Mouse (Mus musculus): ENCODE data around the gene Pnliprp2. TPM values are rescaled to one million over a fixed set of nuclear protein-coding genes. Genes with fewer than 3 reads are reported as not detected.

Pnliprp2 gene
- polyA plus RNA-seq (2014; fragmentation: Nextera tagmentation; extraction: Ambion mirVana), result 0.12 TPM in 1 of 2 replicates, not detected in the other

- DNase-seq (ENCODE audit: low spot score), result no peak
- Histone ChIP-seq H3K27ac (replicated peaks; ENCODE audit: low read depth, low read length) (no peak within 1 kb of the TSS), H3K9ac (ENCODE audit: low read length) (no peak within 1 kb of the TSS), H3K36me3 (ENCODE audit: control insufficient read depth, insufficient read depth, low read length) (no peaks in the 10 kb centered on the region), H3K4me3 (ENCODE audit: low read depth, low read length) (no peak within 1 kb of the TSS), H3K4me2 (ENCODE audit: low read depth, severe bottlenecking) (no peak within 1 kb of the TSS), H3K27me3 (ENCODE audit: control insufficient read depth, insufficient read depth, low read length) (no peaks in the 10 kb centered on the region), H3K9me3 (ENCODE audit: control insufficient read depth, low read length) (no peaks in the 10 kb centered on the region), H3K4me1 (ENCODE audit: control insufficient read depth, insufficient read depth, low read length) (0 out of 2 replicates have a peak, but pooled peaks cover 2% of the 10 kb centered on the region)
- no peak for ATAC-seq (ENCODE audit: insufficient number of reproducible peaks, low FRiP score, low TSS enrichment, low read depth)
- 60% methylated on average over 9 of the region's 9 CpGs for WGBS
These were observed at the start of gene Pnliprp2 for GRCm38 (mm10) chr19:58759423-58759822. TSS of gene Pnliprp2 (plus strand) at chr19:58759719.

GRCm38 (mm10) chr19:58717925-58718324, 41.6 kb upstream of the Pnliprp2 start:
- no peaks in the 10 kb centered on the region for H3K27me3 ChIP-seq (ENCODE audit: control insufficient read depth, insufficient read depth, low read length)
- 86% methylated on average over 4 of the region's 4 CpGs for WGBS
- H3K27ac ChIP-seq (replicated peaks; ENCODE audit: low read depth, low read length), result no peak overlapping the region

GRCm38 (mm10) chr19:58720439-58720838, 39.1 kb upstream of the Pnliprp2 start:
- Histone ChIP-seq H3K27ac (replicated peaks; ENCODE audit: low read depth, low read length) (no peak overlapping the region), H3K4me2 (ENCODE audit: low read depth, severe bottlenecking) (no peak overlapping the region), H3K4me1 (ENCODE audit: control insufficient read depth, insufficient read depth, low read length) (no peaks in the 10 kb centered on the region), H3K27me3 (ENCODE audit: control insufficient read depth, insufficient read depth, low read length) (no peaks in the 10 kb centered on the region), H3K9ac (ENCODE audit: low read length) (no peak overlapping the region), H3K36me3 (ENCODE audit: control insufficient read depth, insufficient read depth, low read length) (no peaks in the 10 kb centered on the region), H3K9me3 (ENCODE audit: control insufficient read depth, low read length) (no peaks in the 10 kb centered on the region), H3K4me3 (ENCODE audit: low read depth, low read length) (no peak overlapping the region)
- DNase-seq (ENCODE audit: low spot score) (no peak), ATAC-seq (ENCODE audit: insufficient number of reproducible peaks, low FRiP score, low TSS enrichment, low read depth) (no peak)

More at GRCm38 (mm10) chr19:58717925-58718324, 41.6 kb upstream of the Pnliprp2 start:
- Histone ChIP-seq H3K9me3 (ENCODE audit: control insufficient read depth, low read length) (no peaks in the 10 kb centered on the region), H3K9ac (ENCODE audit: low read length) (no peak overlapping the region), H3K36me3 (ENCODE audit: control insufficient read depth, insufficient read depth, low read length) (no peaks in the 10 kb centered on the region), H3K4me3 (ENCODE audit: low read depth, low read length) (no peak overlapping the region), H3K4me2 (ENCODE audit: low read depth, severe bottlenecking) (no peak overlapping the region), H3K4me1 (ENCODE audit: control insufficient read depth, insufficient read depth, low read length) (no peaks in the 10 kb centered on the region)
- no peak for ATAC-seq (ENCODE audit: insufficient number of reproducible peaks, low FRiP score, low TSS enrichment, low read depth)
- DNase-seq (ENCODE audit: low spot score), result no peak

- H3K36me3 ChIP-seq (ENCODE audit: control insufficient read depth, insufficient read depth, low read length), result no peaks in the 10 kb centered on the region
- DNase-seq (ENCODE audit: low spot score) (no peak), ATAC-seq (ENCODE audit: insufficient number of reproducible peaks, low FRiP score, low TSS enrichment, low read depth) (no peak)
- no peak overlapping the region for H3K27ac ChIP-seq (replicated peaks; ENCODE audit: low read depth, low read length)
- no peaks in the 10 kb centered on the region for H3K27me3 ChIP-seq (ENCODE audit: control insufficient read depth, insufficient read depth, low read length)
- no peaks in the 10 kb centered on the region for H3K4me1 ChIP-seq (ENCODE audit: control insufficient read depth, insufficient read depth, low read length)
- no peak overlapping the region for H3K9ac ChIP-seq (ENCODE audit: low read length)
- no peak overlapping the region for H3K4me3 ChIP-seq (ENCODE audit: low read depth, low read length)
- no peak overlapping the region for H3K4me2 ChIP-seq (ENCODE audit: low read depth, severe bottlenecking)
- 81% methylated on average over 5 of the region's 5 CpGs for whole genome bisulfite sequencing
- H3K9me3 ChIP-seq (ENCODE audit: control insufficient read depth, low read length), result no peaks in the 10 kb centered on the region
These were observed 33.0 kb upstream of the Pnliprp2 start for GRCm38 (mm10) chr19:58726551-58726950.

- H3K27ac ChIP-seq (replicated peaks; ENCODE audit: low read depth, low read length), result no peak overlapping the region
These were observed 31.8 kb upstream of the Pnliprp2 start for GRCm38 (mm10) chr19:58727756-58728155.

GRCm38 (mm10) chr19:58728445-58729031, 31.0 kb upstream of the Pnliprp2 start, which contains the start of gene Pnliprp1:
TSS of gene Pnliprp1 (plus strand) at chr19:58728887.
- no peak within 1 kb of the TSS for H3K9ac ChIP-seq (ENCODE audit: low read length)
- no peak for DNase-seq (ENCODE audit: low spot score)
- no peaks in the 10 kb centered on the region for H3K27me3 ChIP-seq (ENCODE audit: control insufficient read depth, insufficient read depth, low read length)
- H3K4me2 ChIP-seq (ENCODE audit: low read depth, severe bottlenecking), result no peak within 1 kb of the TSS
- WGBS, result 56% methylated on average over 5 of the region's 5 CpGs
- no peak within 1 kb of the TSS for H3K27ac ChIP-seq (replicated peaks; ENCODE audit: low read depth, low read length)
- H3K4me1 ChIP-seq (ENCODE audit: control insufficient read depth, insufficient read depth, low read length), result no peaks in the 10 kb centered on the region
- H3K4me3 ChIP-seq (ENCODE audit: low read depth, low read length), result no peak within 1 kb of the TSS
- ATAC-seq (ENCODE audit: insufficient number of reproducible peaks, low FRiP score, low TSS enrichment, low read depth), result no peak
- H3K9me3 ChIP-seq (ENCODE audit: control insufficient read depth, low read length), result no peaks in the 10 kb centered on the region
- H3K36me3 ChIP-seq (ENCODE audit: control insufficient read depth, insufficient read depth, low read length), result no peaks in the 10 kb centered on the region

More at GRCm38 (mm10) chr19:58727756-58728155, 31.8 kb upstream of the Pnliprp2 start:
- H3K36me3 ChIP-seq (ENCODE audit: control insufficient read depth, insufficient read depth, low read length), result no peaks in the 10 kb centered on the region
- no peak for ATAC-seq (ENCODE audit: insufficient number of reproducible peaks, low FRiP score, low TSS enrichment, low read depth)
- H3K4me1 ChIP-seq (ENCODE audit: control insufficient read depth, insufficient read depth, low read length), result no peaks in the 10 kb centered on the region
- no peak overlapping the region for H3K9ac ChIP-seq (ENCODE audit: low read length)
- WGBS, result 55% methylated on average over 5 of the region's 5 CpGs
- H3K27me3 ChIP-seq (ENCODE audit: control insufficient read depth, insufficient read depth, low read length), result no peaks in the 10 kb centered on the region
- no peaks in the 10 kb centered on the region for H3K9me3 ChIP-seq (ENCODE audit: control insufficient read depth, low read length)
- no peak overlapping the region for H3K4me3 ChIP-seq (ENCODE audit: low read depth, low read length)
- DNase-seq (ENCODE audit: low spot score), result no peak
- H3K4me2 ChIP-seq (ENCODE audit: low read depth, severe bottlenecking), result no peak overlapping the region

- H3K27ac ChIP-seq (replicated peaks; ENCODE audit: low read depth, low read length), result no peak overlapping the region
- no peaks in the 10 kb centered on the region for H3K4me1 ChIP-seq (ENCODE audit: control insufficient read depth, insufficient read depth, low read length)
- DNase-seq (ENCODE audit: low spot score), result no peak
- no peaks in the 10 kb centered on the region for H3K9me3 ChIP-seq (ENCODE audit: control insufficient read depth, low read length)
- H3K9ac ChIP-seq (ENCODE audit: low read length), result no peak overlapping the region
- no peak overlapping the region for H3K4me2 ChIP-seq (ENCODE audit: low read depth, severe bottlenecking)
- ATAC-seq (ENCODE audit: insufficient number of reproducible peaks, low FRiP score, low TSS enrichment, low read depth), result no peak
- no peak overlapping the region for H3K4me3 ChIP-seq (ENCODE audit: low read depth, low read length)
- H3K36me3 ChIP-seq (ENCODE audit: control insufficient read depth, insufficient read depth, low read length), result no peaks in the 10 kb centered on the region
- no peaks in the 10 kb centered on the region for H3K27me3 ChIP-seq (ENCODE audit: control insufficient read depth, insufficient read depth, low read length)
- 82% methylated on average over 6 of the region's 6 CpGs for WGBS
These were observed 26.3 kb upstream of the Pnliprp2 start for GRCm38 (mm10) chr19:58733216-58733615.

GRCm38 (mm10) chr19:58738111-58738510, 21.4 kb upstream of the Pnliprp2 start:
- ATAC-seq (ENCODE audit: insufficient number of reproducible peaks, low FRiP score, low TSS enrichment, low read depth) (no peak), DNase-seq (ENCODE audit: low spot score) (no peak)
- Histone ChIP-seq H3K27ac (replicated peaks; ENCODE audit: low read depth, low read length) (no peak overlapping the region), H3K36me3 (ENCODE audit: control insufficient read depth, insufficient read depth, low read length) (no peaks in the 10 kb centered on the region), H3K4me2 (ENCODE audit: low read depth, severe bottlenecking) (no peak overlapping the region), H3K9me3 (ENCODE audit: control insufficient read depth, low read length) (no peaks in the 10 kb centered on the region), H3K4me1 (ENCODE audit: control insufficient read depth, insufficient read depth, low read length) (no peaks in the 10 kb centered on the region), H3K27me3 (ENCODE audit: control insufficient read depth, insufficient read depth, low read length) (no peaks in the 10 kb centered on the region), H3K9ac (ENCODE audit: low read length) (no peak overlapping the region), H3K4me3 (ENCODE audit: low read depth, low read length) (no peak overlapping the region)
- 85% methylated on average over 4 of the region's 4 CpGs for WGBS

GRCm38 (mm10) chr19:58741036-58741435, 18.5 kb upstream of the Pnliprp2 start:
- H3K9ac ChIP-seq (ENCODE audit: low read length), result no peak overlapping the region
- H3K4me1 ChIP-seq (ENCODE audit: control insufficient read depth, insufficient read depth, low read length), result no peaks in the 10 kb centered on the region
- H3K4me2 ChIP-seq (ENCODE audit: low read depth, severe bottlenecking), result no peak overlapping the region
- WGBS, result 84% methylated on average over 6 of the region's 6 CpGs
- ATAC-seq (ENCODE audit: insufficient number of reproducible peaks, low FRiP score, low TSS enrichment, low read depth) (no peak), DNase-seq (ENCODE audit: low spot score) (no peak)
- no peaks in the 10 kb centered on the region for H3K36me3 ChIP-seq (ENCODE audit: control insufficient read depth, insufficient read depth, low read length)
- no peak overlapping the region for H3K4me3 ChIP-seq (ENCODE audit: low read depth, low read length)
- no peak overlapping the region for H3K27ac ChIP-seq (replicated peaks; ENCODE audit: low read depth, low read length)
- H3K27me3 ChIP-seq (ENCODE audit: control insufficient read depth, insufficient read depth, low read length), result no peaks in the 10 kb centered on the region
- no peaks in the 10 kb centered on the region for H3K9me3 ChIP-seq (ENCODE audit: control insufficient read depth, low read length)
